Mouse (Mus musculus): ENCODE data around the gene Atg101. TPM values are rescaled to one million over a fixed set of nuclear protein-coding genes. Genes with fewer than 3 reads are reported as not detected.

The Atg101 gene
- polyA plus RNA-seq, 1 experiment from 2014 or later = 64.1 TPM

DNA sequence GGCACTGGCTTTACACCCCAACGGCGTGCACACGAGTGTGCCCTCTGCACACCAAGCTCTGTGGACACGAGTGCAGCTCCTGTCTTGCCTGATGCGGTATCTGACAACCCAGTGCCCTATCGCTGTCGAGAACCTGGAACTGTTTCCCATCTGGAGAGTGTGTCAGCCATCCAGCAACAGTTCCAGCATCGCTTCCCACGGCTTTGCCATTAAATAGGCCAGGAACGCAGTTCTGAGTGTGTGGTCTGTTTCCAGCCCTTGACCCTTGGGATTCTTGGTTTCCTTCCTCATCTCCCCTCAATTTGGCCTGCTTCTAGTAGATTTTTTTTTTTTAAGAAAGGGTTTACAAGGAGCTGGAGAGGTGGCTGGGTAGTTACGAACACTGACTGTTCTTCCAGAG is 12.0 kb downstream of the Atg101 start:
- no peak overlapping the region for H3K4me3 ChIP-seq (ENCODE audit: low read depth, low read length)
- no peaks in the 10 kb centered on the region for H3K9me3 ChIP-seq (ENCODE audit: control insufficient read depth, low read depth, low read length)
- no peak overlapping the region for H3K4me2 ChIP-seq (replicated peaks; ENCODE audit: low read depth, low read length)
- no peak overlapping the region for H3K27ac ChIP-seq (ENCODE audit: low read length)
- H3K36me3 ChIP-seq (ENCODE audit: control insufficient read depth, insufficient read depth, low read length) = peaks cover 2% of the 10 kb centered on the region; the same call in 1 of the 2 replicates
- H3K9ac ChIP-seq (replicated peaks; ENCODE audit: low read depth, low read length) = no peak overlapping the region
- H3K27me3 ChIP-seq (ENCODE audit: control insufficient read depth, insufficient read depth, low read length) = no peaks in the 10 kb centered on the region
- ATAC-seq (ENCODE audit: insufficient number of reproducible peaks, insufficient read depth, low FRiP score, low read depth) = no peak
- 68% methylated on average over 11 of the region's 11 CpGs for WGBS
- H3K4me1 ChIP-seq (ENCODE audit: control insufficient read depth, insufficient read depth, low read length) = peaks cover 25% of the 10 kb centered on the region

DNA sequence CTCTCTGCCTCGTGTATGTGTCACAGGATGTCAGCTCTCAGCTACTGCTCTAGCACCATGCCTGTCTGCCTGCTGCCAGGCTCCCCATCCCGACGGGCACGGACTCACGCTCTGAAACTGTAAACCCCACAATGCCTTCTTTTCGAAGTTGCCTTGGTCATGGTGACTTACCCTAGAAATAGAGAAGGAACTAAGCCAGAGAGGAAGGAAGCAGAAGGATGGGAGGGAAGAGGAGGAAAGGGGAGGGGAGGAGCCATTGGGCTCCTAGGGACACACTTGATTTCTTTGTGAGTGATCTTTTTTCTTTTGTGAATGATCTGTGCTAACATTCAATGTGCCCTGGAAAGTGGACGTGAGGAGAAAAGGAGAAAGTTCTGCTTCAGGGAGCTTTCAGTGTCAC is 13.9 kb downstream of the Atg101 start:
- no peak for ATAC-seq (ENCODE audit: insufficient number of reproducible peaks, insufficient read depth, low FRiP score, low read depth)
- 43% methylated on average over 7 of the region's 7 CpGs for WGBS
- no peak overlapping the region for H3K4me2 ChIP-seq (replicated peaks; ENCODE audit: low read depth, low read length)

DNA sequence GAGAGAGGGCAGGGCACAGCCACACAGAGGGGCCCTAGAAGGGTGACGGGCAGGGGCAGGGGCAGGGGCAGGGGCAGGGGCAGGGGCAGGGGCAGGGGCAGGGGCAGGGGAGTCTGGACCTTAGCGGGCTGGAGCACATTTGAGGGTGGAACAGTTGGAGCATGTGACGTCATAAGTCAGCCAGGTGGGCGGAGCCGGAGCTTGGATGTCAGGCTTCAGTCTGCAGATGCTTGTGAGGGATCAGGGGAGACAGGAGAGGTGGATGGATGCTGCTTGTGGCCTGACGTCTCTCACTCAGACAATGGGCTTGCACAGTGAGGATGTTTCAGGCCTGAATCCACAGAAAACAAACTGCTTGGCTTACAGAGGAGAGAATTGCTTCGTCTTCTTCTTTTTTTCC is 14.5 kb downstream of the Atg101 start:
- WGBS = 24% methylated on average over 7 of the region's 7 CpGs
- ATAC-seq (ENCODE audit: insufficient number of reproducible peaks, insufficient read depth, low FRiP score, low read depth) = no peak
- no peak overlapping the region for H3K9ac ChIP-seq (replicated peaks; ENCODE audit: low read depth, low read length)
- H3K27me3 ChIP-seq (ENCODE audit: control insufficient read depth, insufficient read depth, low read length) = no peaks in the 10 kb centered on the region
- H3K4me2 ChIP-seq (replicated peaks; ENCODE audit: low read depth, low read length) = no peak overlapping the region
- H3K4me3 ChIP-seq (ENCODE audit: low read depth, low read length) = no peak overlapping the region
- no peaks in the 10 kb centered on the region for H3K36me3 ChIP-seq (ENCODE audit: control insufficient read depth, insufficient read depth, low read length)
- no peaks in the 10 kb centered on the region for H3K9me3 ChIP-seq (ENCODE audit: control insufficient read depth, low read depth, low read length)
- no peak overlapping the region for H3K27ac ChIP-seq (ENCODE audit: low read length)
- H3K4me1 ChIP-seq (ENCODE audit: control insufficient read depth, insufficient read depth, low read length) = peaks cover 16% of the 10 kb centered on the region

More for the DNA sequence above, 13.9 kb downstream of the Atg101 start:
- no peaks in the 10 kb centered on the region for H3K27me3 ChIP-seq (ENCODE audit: control insufficient read depth, insufficient read depth, low read length)
- no peak overlapping the region for H3K4me3 ChIP-seq (ENCODE audit: low read depth, low read length)
- H3K4me1 ChIP-seq (ENCODE audit: control insufficient read depth, insufficient read depth, low read length) = peaks cover 22% of the 10 kb centered on the region
- H3K27ac ChIP-seq (ENCODE audit: low read length) = no peak overlapping the region
- H3K9me3 ChIP-seq (ENCODE audit: control insufficient read depth, low read depth, low read length) = no peaks in the 10 kb centered on the region
- H3K36me3 ChIP-seq (ENCODE audit: control insufficient read depth, insufficient read depth, low read length) = no peaks in the 10 kb centered on the region
- no peak overlapping the region for H3K9ac ChIP-seq (replicated peaks; ENCODE audit: low read depth, low read length)

DNA sequence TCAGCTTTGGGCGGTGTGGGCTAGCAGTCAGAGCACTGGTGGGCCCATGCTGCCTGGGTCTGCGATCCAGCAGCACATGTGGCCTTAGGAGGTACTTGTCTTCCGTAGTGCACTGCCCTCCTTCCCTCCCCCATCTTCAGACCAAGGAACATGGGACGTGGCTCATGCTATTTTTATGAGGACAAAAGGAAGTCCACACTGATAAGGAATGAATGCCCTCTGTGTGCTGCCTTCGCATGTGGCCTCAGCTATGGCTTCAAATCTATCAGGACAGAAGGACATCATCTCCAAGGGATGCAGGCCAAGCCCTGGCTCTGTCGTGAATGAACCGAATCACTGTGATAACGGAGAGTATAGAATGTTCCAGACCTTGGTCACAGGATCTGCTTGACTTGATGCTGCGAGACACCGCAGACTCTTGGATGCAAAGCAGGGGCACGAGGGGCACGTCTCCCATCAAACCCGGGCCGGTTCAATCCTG is 15.4 kb downstream of the Atg101 start:
- H3K4me2 ChIP-seq (replicated peaks; ENCODE audit: low read depth, low read length) = no peak overlapping the region
- ATAC-seq (ENCODE audit: insufficient number of reproducible peaks, insufficient read depth, low FRiP score, low read depth) = no peak
- WGBS = 77% methylated on average over 14 of the region's 14 CpGs
- H3K4me3 ChIP-seq (ENCODE audit: low read depth, low read length) = no peak overlapping the region
- H3K36me3 ChIP-seq (ENCODE audit: control insufficient read depth, insufficient read depth, low read length) = no peaks in the 10 kb centered on the region
- no peaks in the 10 kb centered on the region for H3K9me3 ChIP-seq (ENCODE audit: control insufficient read depth, low read depth, low read length)
- peaks cover 11% of the 10 kb centered on the region for H3K4me1 ChIP-seq (ENCODE audit: control insufficient read depth, insufficient read depth, low read length)
- no peaks in the 10 kb centered on the region for H3K27me3 ChIP-seq (ENCODE audit: control insufficient read depth, insufficient read depth, low read length)
- no peak overlapping the region for H3K27ac ChIP-seq (ENCODE audit: low read length)
- H3K9ac ChIP-seq (replicated peaks; ENCODE audit: low read depth, low read length) = no peak overlapping the region

DNA sequence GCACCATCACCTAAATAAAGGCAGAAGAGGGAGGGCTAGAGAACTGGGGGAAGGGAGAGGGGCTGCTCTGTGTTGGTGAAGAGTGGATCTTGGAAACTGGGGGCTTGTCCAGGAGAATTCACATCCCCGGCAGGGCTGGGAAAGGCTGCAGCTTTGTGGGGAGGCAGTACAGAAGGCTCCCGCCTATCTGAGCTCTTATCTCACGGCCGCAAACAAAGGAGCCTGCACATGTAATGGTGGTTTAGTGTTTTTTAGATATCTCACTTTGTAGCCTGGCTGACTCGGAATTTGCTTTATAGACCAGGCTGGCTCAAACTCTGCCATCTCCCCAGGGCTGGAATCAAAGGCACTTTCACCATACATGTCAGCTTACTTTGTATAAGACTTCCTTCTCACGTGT is 16.1 kb downstream of the Atg101 start:
- no peaks in the 10 kb centered on the region for H3K27me3 ChIP-seq (ENCODE audit: control insufficient read depth, insufficient read depth, low read length)
- H3K27ac ChIP-seq (ENCODE audit: low read length) = no peak overlapping the region
- H3K9ac ChIP-seq (replicated peaks; ENCODE audit: low read depth, low read length) = no peak overlapping the region
- H3K36me3 ChIP-seq (ENCODE audit: control insufficient read depth, insufficient read depth, low read length) = no peaks in the 10 kb centered on the region
- WGBS = 58% methylated on average over 6 of the region's 6 CpGs
- H3K4me3 ChIP-seq (ENCODE audit: low read depth, low read length) = no peak overlapping the region
- no peak overlapping the region for H3K4me2 ChIP-seq (replicated peaks; ENCODE audit: low read depth, low read length)
- peaks cover 9% of the 10 kb centered on the region for H3K4me1 ChIP-seq (ENCODE audit: control insufficient read depth, insufficient read depth, low read length)
- ATAC-seq (ENCODE audit: insufficient number of reproducible peaks, insufficient read depth, low FRiP score, low read depth) = no peak
- H3K9me3 ChIP-seq (ENCODE audit: control insufficient read depth, low read depth, low read length) = no peaks in the 10 kb centered on the region

DNA sequence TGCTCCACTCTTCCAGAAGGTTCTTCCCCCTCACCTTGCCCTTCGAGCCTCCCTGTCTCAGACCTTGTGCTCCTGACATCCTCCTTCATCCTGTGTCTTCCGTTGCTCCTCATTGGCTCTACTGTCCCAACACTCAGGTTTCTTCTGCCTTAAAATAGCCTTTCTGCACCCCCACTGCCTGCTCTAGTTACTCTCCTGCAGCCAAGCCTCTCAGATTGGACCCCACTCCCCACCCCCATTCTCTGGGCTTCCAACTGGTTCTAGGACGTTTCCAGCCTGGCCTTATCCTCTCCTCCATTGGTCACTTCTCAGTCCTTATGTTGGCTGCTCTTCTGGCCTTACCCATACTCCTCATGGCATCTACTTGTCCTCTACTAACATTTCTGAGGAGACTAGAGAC is 18.1 kb downstream of the Atg101 start:
- Histone ChIP-seq H3K4me2 (replicated peaks; ENCODE audit: low read depth, low read length) (no peak overlapping the region), H3K27me3 (ENCODE audit: control insufficient read depth, insufficient read depth, low read length) (no peaks in the 10 kb centered on the region), H3K4me1 (ENCODE audit: control insufficient read depth, insufficient read depth, low read length) (peaks cover 5% of the 10 kb centered on the region), H3K9me3 (ENCODE audit: control insufficient read depth, low read depth, low read length) (no peaks in the 10 kb centered on the region), H3K4me3 (ENCODE audit: low read depth, low read length) (no peak overlapping the region), H3K36me3 (ENCODE audit: control insufficient read depth, insufficient read depth, low read length) (no peaks in the 10 kb centered on the region), H3K27ac (ENCODE audit: low read length) (no peak overlapping the region), H3K9ac (replicated peaks; ENCODE audit: low read depth, low read length) (no peak overlapping the region)
- 75% methylated on average over 3 of the region's 3 CpGs for WGBS
- ATAC-seq (ENCODE audit: insufficient number of reproducible peaks, insufficient read depth, low FRiP score, low read depth) = no peak

DNA sequence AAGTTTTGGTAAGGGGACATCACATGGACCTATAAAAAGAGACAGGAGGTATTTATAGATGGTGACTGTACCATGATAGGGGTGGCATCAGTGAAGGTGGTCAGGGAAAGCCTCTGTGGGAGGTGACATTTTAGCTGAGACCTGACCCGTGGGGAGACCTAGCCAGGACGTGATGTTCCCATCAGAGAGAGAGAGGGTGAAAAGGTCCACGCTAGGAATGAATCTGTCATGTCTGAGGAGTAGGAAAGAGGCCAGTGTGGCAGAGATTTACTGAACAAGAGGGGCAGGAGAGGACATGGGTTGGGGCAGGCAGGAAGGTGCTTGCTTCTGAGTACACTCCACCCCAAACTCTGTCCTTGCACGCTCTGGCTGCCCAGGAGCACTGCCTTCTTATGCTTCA is 19.8 kb downstream of the Atg101 start:
- no peaks in the 10 kb centered on the region for H3K36me3 ChIP-seq (ENCODE audit: control insufficient read depth, insufficient read depth, low read length)
- H3K4me1 ChIP-seq (ENCODE audit: control insufficient read depth, insufficient read depth, low read length) = peaks cover 5% of the 10 kb centered on the region; the same call in 1 of the 2 replicates
- 71% methylated on average over 4 of the region's 4 CpGs for WGBS
- H3K9ac ChIP-seq (replicated peaks; ENCODE audit: low read depth, low read length) = no peak overlapping the region
- H3K9me3 ChIP-seq (ENCODE audit: control insufficient read depth, low read depth, low read length) = no peaks in the 10 kb centered on the region
- H3K27ac ChIP-seq (ENCODE audit: low read length) = no peak overlapping the region
- no peak overlapping the region for H3K4me3 ChIP-seq (ENCODE audit: low read depth, low read length)
- H3K4me2 ChIP-seq (replicated peaks; ENCODE audit: low read depth, low read length) = no peak overlapping the region
- ATAC-seq (ENCODE audit: insufficient number of reproducible peaks, insufficient read depth, low FRiP score, low read depth) = no peak
- no peaks in the 10 kb centered on the region for H3K27me3 ChIP-seq (ENCODE audit: control insufficient read depth, insufficient read depth, low read length)

DNA sequence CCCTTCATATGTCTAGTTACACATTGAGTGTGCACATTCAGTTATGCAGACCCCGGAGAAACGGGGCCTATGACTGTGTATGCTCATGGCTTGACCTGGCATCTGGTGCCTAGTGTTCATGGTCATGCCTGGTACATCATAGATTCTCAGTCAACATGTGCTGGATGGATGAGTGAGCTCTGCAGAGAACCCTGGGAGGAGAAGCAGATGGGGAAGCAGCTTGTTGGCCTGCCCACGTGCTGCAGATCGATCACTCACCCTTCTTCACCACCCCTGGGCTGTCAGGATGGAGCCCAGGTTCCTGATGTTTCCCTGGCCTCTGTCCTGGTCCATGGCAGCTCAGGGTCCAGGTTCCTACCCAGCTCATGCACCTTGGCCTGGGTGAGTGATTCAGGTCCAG is 22.4 kb downstream of the Atg101 start:
- 87% methylated on average over 4 of the region's 4 CpGs for WGBS
- Histone ChIP-seq H3K27me3 (ENCODE audit: control insufficient read depth, insufficient read depth, low read length) (no peaks in the 10 kb centered on the region), H3K36me3 (ENCODE audit: control insufficient read depth, insufficient read depth, low read length) (no peaks in the 10 kb centered on the region), H3K27ac (ENCODE audit: low read length) (no peak overlapping the region), H3K9me3 (ENCODE audit: control insufficient read depth, low read depth, low read length) (no peaks in the 10 kb centered on the region), H3K4me2 (replicated peaks; ENCODE audit: low read depth, low read length) (no peak overlapping the region), H3K4me3 (ENCODE audit: low read depth, low read length) (no peak overlapping the region), H3K4me1 (ENCODE audit: control insufficient read depth, insufficient read depth, low read length) (peaks cover 15% of the 10 kb centered on the region), H3K9ac (replicated peaks; ENCODE audit: low read depth, low read length) (no peak overlapping the region)
- ATAC-seq (ENCODE audit: insufficient number of reproducible peaks, insufficient read depth, low FRiP score, low read depth) = no peak

Data from stomach, embryonic 14.5 days (tissue).